Mouse (Mus musculus): ENCODE measurements around the gene Olfr344. TPM values are rescaled to one million over a fixed set of nuclear protein-coding genes. Genes with fewer than 3 reads are reported as not detected.

Gene Olfr344
- polyA plus RNA-seq (2011; ENCODE audit: insufficient read depth, insufficient read length, low replicate concordance, missing spikeins): 0.16 and 0.77 TPM in 2 replicates

DNA sequence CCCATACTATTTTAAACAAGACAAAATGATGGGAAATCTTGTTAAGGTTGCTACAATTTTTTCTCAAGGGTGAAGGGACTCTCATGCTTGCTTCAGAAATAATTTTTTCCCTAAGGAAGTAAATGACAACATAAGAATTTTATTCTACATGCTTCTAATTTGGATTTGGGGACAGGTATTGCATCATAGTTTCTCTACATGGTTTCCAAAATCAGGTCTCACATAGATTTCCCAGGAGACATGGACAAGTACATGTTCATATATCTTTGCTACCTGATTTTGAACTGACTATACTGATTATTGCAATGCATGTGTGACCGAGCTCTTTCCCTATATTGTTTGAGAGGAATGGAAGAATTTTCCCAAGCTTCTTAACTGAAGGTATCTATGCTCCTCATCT lies at the start of gene Olfr344:
Gene Olfr344, plus strand, starts transcription at position 301 of the 400 bp plus-strand sequence.
- H3K4me1 ChIP-seq (ENCODE audit: control insufficient read depth, insufficient read depth, low read length): no peaks in the 10 kb centered on the region
- H3K27ac ChIP-seq (ENCODE audit: control insufficient read depth, insufficient read depth, low read depth, low read length, poor library complexity): no peak within 1 kb of the TSS
- H3K4me3 ChIP-seq (replicated peaks; ENCODE audit: control insufficient read depth, low read depth, low read length): no peak within 1 kb of the TSS
- WGBS: 59% methylated on average over 1 of the region's 1 CpGs
- TF ChIP-seq CTCF (IDR thresholded peaks at IDR 0.05; ENCODE audit: control insufficient read depth, insufficient read depth, low read length): no peak
- TF ChIP-seq POLR2A (IDR thresholded peaks at IDR 0.05; ENCODE audit: borderline replicate concordance, control insufficient read depth, low read depth, low read length): no peak

GRCm38 (mm10) chr2:36524698-36525097 lies 41.8 kb upstream of the Olfr344 start, which contains the start of gene Olfr342:
Gene Olfr342, plus strand, starts transcription at chr2:36524998.
- Histone ChIP-seq H3K4me1 (ENCODE audit: control insufficient read depth, insufficient read depth, low read length) (no peaks in the 10 kb centered on the region), H3K4me3 (replicated peaks; ENCODE audit: control insufficient read depth, low read depth, low read length) (no peak within 1 kb of the TSS), H3K27ac (ENCODE audit: control insufficient read depth, insufficient read depth, low read depth, low read length, poor library complexity) (no peak within 1 kb of the TSS)
- TF ChIP-seq POLR2A (IDR thresholded peaks at IDR 0.05; ENCODE audit: borderline replicate concordance, control insufficient read depth, low read depth, low read length): no peak
- no peak for TF ChIP-seq CTCF (IDR thresholded peaks at IDR 0.05; ENCODE audit: control insufficient read depth, insufficient read depth, low read length)
- WGBS: 57% methylated on average over 3 of the region's 3 CpGs

GRCm38 (mm10) chr2:36565156-36565555 lies 1.3 kb upstream of the Olfr344 start:
- Histone ChIP-seq H3K4me1 (ENCODE audit: control insufficient read depth, insufficient read depth, low read length) (no peaks in the 10 kb centered on the region), H3K27ac (ENCODE audit: control insufficient read depth, insufficient read depth, low read depth, low read length, poor library complexity) (no peak overlapping the region), H3K4me3 (replicated peaks; ENCODE audit: control insufficient read depth, low read depth, low read length) (no peak overlapping the region)
- TF ChIP-seq CTCF (IDR thresholded peaks at IDR 0.05; ENCODE audit: control insufficient read depth, insufficient read depth, low read length) (no peak), POLR2A (IDR thresholded peaks at IDR 0.05; ENCODE audit: borderline replicate concordance, control insufficient read depth, low read depth, low read length) (no peak)

DNA sequence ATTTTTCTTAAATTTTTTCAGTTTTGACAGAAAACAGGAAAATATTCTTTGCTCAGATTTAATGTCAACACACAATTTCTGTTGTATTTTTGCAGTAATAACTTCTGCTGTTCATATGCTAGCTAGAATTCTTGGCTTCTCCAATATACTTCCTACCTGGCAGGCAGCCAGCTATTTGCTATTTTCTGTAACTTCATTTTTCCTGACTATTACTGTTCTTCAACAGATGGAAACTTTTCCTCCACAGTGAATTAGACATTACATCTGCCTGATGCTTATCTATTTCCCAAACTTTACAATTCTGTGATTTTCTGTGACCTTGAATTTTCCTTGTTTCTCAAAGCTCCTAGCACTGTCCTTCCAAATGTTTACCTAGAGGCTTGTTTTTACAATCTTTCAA lies 560 bp downstream of the Olfr344 start:
- Histone ChIP-seq H3K4me1 (ENCODE audit: control insufficient read depth, insufficient read depth, low read length) (no peaks in the 10 kb centered on the region), H3K27ac (ENCODE audit: control insufficient read depth, insufficient read depth, low read depth, low read length, poor library complexity) (no peak overlapping the region), H3K4me3 (replicated peaks; ENCODE audit: control insufficient read depth, low read depth, low read length) (no peak overlapping the region)
- TF ChIP-seq CTCF (IDR thresholded peaks at IDR 0.05; ENCODE audit: control insufficient read depth, insufficient read depth, low read length) (no peak), POLR2A (IDR thresholded peaks at IDR 0.05; ENCODE audit: borderline replicate concordance, control insufficient read depth, low read depth, low read length) (no peak)

- Histone ChIP-seq H3K4me3 (replicated peaks; ENCODE audit: control insufficient read depth, low read depth, low read length) (no peak overlapping the region), H3K27ac (ENCODE audit: control insufficient read depth, insufficient read depth, low read depth, low read length, poor library complexity) (no peak overlapping the region), H3K4me1 (ENCODE audit: control insufficient read depth, insufficient read depth, low read length) (no peaks in the 10 kb centered on the region)
- no peak for TF ChIP-seq CTCF (IDR thresholded peaks at IDR 0.05; ENCODE audit: control insufficient read depth, insufficient read depth, low read length)
- no peak for TF ChIP-seq POLR2A (IDR thresholded peaks at IDR 0.05; ENCODE audit: borderline replicate concordance, control insufficient read depth, low read depth, low read length)
- WGBS: 90% methylated on average over 3 of the region's 3 CpGs
These were observed 1.4 kb downstream of the Olfr344 start for GRCm38 (mm10) chr2:36567845-36568244.

Other genes with a start within 250 kb of the Olfr344 start
- gene Olfr338, start 193.1 kb upstream of the Olfr344 start, polyA plus RNA-seq (2011; ENCODE audit: insufficient read depth, insufficient read length, low replicate concordance, missing spikeins): not detected in 2 replicates
- gene Olfr339, start 147.7 kb upstream of the Olfr344 start, polyA plus RNA-seq (2011; ENCODE audit: insufficient read depth, insufficient read length, low replicate concordance, missing spikeins): not detected in 2 replicates
- gene Olfr340, start 114.1 kb upstream of the Olfr344 start, polyA plus RNA-seq (2011; ENCODE audit: insufficient read depth, insufficient read length, low replicate concordance, missing spikeins): not detected in 2 replicates
- gene Olfr341, start 84.2 kb upstream of the Olfr344 start, polyA plus RNA-seq (2011; ENCODE audit: insufficient read depth, insufficient read length, low replicate concordance, missing spikeins): not detected in 2 replicates
- gene Olfr342, start 41.7 kb upstream of the Olfr344 start, polyA plus RNA-seq (2011; ENCODE audit: insufficient read depth, insufficient read length, low replicate concordance, missing spikeins): not detected in 2 replicates
- not detected in 2 replicates for gene Olfr345, start 73.4 kb downstream of the Olfr344 start, polyA plus RNA-seq (2011; ENCODE audit: insufficient read depth, insufficient read length, low replicate concordance, missing spikeins)
- gene Olfr346, start 119.1 kb downstream of the Olfr344 start, polyA plus RNA-seq (2011; ENCODE audit: insufficient read depth, insufficient read length, low replicate concordance, missing spikeins): not detected in 2 replicates
- not detected in 2 replicates for gene Olfr347, start 165.2 kb downstream of the Olfr344 start, polyA plus RNA-seq (2011; ENCODE audit: insufficient read depth, insufficient read length, low replicate concordance, missing spikeins)
- not detected in 2 replicates for gene Olfr348, start 217.6 kb downstream of the Olfr344 start, polyA plus RNA-seq (2011; ENCODE audit: insufficient read depth, insufficient read length, low replicate concordance, missing spikeins)
- 1.3 TPM in 1 of 2 replicates, not detected in the other for gene Olfr50, start 223.9 kb downstream of the Olfr344 start, polyA plus RNA-seq (2011; ENCODE audit: insufficient read depth, insufficient read length, low replicate concordance, missing spikeins)

Data from bone marrow, adult 2 months (tissue).